Mouse (Mus musculus): ENCODE results near the gene Pogk. TPM values are rescaled to one million over a fixed set of nuclear protein-coding genes. Genes with fewer than 3 reads are reported as not detected.

The Pogk gene
- polyA plus RNA-seq, 1 experiment from 2014 or later: 41.1 TPM

DNA sequence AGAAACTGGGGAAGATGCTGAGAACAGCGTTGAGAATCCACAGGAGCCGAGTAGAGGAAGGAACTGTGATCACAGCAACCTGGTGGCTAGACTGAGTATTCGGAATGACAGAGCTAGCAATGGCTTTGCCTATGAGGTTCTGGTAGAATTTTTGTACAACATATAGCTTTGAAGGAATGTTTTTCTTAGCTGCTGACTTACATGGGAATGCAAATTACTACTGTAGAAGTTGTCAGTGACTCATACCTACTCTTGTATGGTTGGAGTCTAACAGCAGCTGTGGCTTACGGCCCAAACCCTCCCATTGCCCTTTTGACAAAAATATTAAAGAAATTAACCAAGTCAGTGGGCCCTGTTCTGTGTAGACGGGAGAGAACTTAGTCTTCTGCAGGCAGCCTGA, 14.0 kb downstream of the Pogk start:
- 88% methylated on average over 5 of the region's 5 CpGs for WGBS
- Histone ChIP-seq H3K9me3 (no peaks in the 10 kb centered on the region), H3K4me1 (replicated peaks) (no peaks in the 10 kb centered on the region), H3K27me3 (no peaks in the 10 kb centered on the region), H3K36me3 (peaks cover 98% of the 10 kb centered on the region), H3K9ac (replicated peaks) (no peak overlapping the region), H3K4me2 (replicated peaks) (no peak overlapping the region), H3K27ac (no peak overlapping the region), H3K4me3 (replicated peaks) (no peak overlapping the region)
- ATAC-seq: no peak

DNA sequence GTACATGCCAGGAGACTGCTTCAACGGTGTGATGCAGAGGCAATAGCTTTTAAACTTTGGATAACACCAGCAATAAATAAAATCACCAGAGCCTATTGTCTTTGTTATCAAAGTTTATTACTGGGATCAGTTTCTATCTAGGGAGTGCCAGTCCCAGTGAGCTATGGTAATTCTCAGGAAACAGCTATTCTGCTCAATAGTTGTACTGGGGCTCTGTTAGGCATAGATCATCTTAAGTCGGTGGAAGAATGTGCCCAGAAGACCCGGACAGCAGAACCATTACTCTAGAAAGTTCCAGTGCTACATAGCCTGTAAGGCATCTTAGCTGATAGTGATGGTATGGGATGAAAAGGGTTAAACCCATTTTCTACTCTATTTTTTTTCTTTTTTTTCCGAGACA, 14.9 kb downstream of the Pogk start:
- no peak overlapping the region for H3K4me2 ChIP-seq (replicated peaks)
- H3K27ac ChIP-seq: no peak overlapping the region
- peaks cover 98% of the 10 kb centered on the region for H3K36me3 ChIP-seq
- WGBS: 85% methylated on average over 4 of the region's 4 CpGs
- H3K4me1 ChIP-seq (replicated peaks): no peaks in the 10 kb centered on the region
- H3K9ac ChIP-seq (replicated peaks): no peak overlapping the region
- no peaks in the 10 kb centered on the region for H3K27me3 ChIP-seq
- no peak overlapping the region for H3K4me3 ChIP-seq (replicated peaks)
- no peaks in the 10 kb centered on the region for H3K9me3 ChIP-seq
- no peak for ATAC-seq

DNA sequence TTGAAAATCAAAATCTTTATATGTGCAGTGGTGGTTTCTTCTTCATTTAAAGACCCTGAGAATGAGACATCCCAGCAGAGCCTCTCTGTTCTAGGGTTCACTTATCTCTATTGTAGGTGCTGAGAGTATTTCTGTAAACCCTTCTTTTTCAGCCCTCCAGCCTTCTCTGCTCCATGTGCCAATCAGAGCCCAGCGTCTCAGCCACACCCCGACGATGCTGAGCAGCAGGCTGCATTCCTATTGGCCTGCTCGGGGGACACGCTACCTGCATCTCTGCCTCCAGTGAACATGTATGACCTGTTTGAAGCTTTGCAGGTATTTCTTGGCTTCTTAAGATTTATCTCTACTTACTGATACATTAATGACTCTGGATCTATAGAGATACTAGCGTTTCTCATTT, 18.0 kb downstream of the Pogk start:
- Histone ChIP-seq H3K4me3 (replicated peaks) (no peak overlapping the region), H3K4me2 (replicated peaks) (no peak overlapping the region), H3K9ac (replicated peaks) (no peak overlapping the region), H3K4me1 (replicated peaks) (no peaks in the 10 kb centered on the region), H3K36me3 (peaks cover 98% of the 10 kb centered on the region), H3K27me3 (no peaks in the 10 kb centered on the region), H3K9me3 (no peaks in the 10 kb centered on the region), H3K27ac (no peak overlapping the region)
- no peak for ATAC-seq
- 94% methylated on average over 6 of the region's 6 CpGs for WGBS

DNA sequence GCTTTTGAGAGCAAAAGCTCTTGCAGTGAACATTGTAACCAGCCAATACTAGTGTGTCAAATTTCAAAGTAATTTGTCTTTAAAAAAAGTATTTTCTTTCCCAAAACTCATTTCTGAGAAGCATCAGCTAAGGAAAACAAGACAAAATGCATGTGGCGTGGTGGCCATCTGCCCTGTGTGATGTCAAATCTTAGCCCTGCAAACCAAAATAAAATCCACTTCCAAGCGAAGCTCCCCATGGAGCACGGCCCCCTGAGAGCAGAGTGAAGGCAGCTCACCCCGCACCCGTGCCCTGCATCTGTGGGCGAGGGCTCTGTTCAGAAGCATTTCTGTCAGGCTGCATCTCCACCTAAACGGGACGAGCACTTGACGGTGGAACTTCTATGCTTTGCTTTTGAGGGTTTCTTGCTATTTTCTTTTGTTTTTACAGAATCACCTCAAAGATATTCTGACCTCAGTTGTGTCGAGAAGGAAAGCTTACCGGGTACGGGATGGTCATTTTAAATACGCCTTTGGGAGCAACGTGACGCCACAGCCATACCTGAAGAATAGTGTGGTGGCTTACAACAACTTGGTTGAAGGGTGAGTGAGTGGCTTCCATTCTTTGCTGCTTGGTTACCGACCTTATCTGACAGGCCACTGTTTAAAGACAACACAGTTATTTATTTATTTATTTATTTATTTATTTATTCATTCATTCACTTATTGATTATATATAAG, 20.1 kb downstream of the Pogk start:
- WGBS: 95% methylated on average over 16 of the region's 16 CpGs
- H3K9ac ChIP-seq (replicated peaks): no peak overlapping the region
- H3K4me3 ChIP-seq (replicated peaks): no peak overlapping the region
- H3K4me2 ChIP-seq (replicated peaks): no peak overlapping the region
- H3K36me3 ChIP-seq: peaks cover 96% of the 10 kb centered on the region
- H3K4me1 ChIP-seq (replicated peaks): no peaks in the 10 kb centered on the region
- H3K27me3 ChIP-seq: no peaks in the 10 kb centered on the region
- no peak for ATAC-seq
- no peaks in the 10 kb centered on the region for H3K9me3 ChIP-seq
- no peak overlapping the region for H3K27ac ChIP-seq

DNA sequence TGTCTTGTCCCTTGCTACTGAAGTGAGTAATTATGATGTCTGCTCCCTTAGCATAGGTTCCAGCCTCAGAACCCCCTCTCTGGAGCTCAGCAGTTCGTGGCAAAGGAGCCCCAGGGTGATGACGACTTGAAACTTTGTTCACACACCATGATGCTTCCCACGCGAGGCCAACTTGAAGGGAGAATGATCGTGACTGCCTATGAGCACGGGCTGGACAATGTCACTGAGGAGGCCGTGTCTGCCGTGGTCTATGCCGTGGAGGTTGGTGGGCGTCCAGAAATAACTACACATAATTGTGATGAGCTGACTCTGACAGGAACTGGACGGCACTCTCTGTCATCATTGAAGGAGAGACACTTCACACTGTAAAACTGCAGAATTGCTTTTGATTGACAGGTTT, 21.2 kb downstream of the Pogk start:
- ATAC-seq: no peak
- 98% methylated on average over 11 of the region's 11 CpGs for WGBS
- Histone ChIP-seq H3K9ac (replicated peaks) (no peak overlapping the region), H3K4me3 (replicated peaks) (no peak overlapping the region), H3K27me3 (no peaks in the 10 kb centered on the region), H3K27ac (no peak overlapping the region), H3K4me2 (replicated peaks) (no peak overlapping the region), H3K36me3 (peaks cover 96% of the 10 kb centered on the region), H3K4me1 (replicated peaks) (no peaks in the 10 kb centered on the region), H3K9me3 (no peaks in the 10 kb centered on the region)

DNA sequence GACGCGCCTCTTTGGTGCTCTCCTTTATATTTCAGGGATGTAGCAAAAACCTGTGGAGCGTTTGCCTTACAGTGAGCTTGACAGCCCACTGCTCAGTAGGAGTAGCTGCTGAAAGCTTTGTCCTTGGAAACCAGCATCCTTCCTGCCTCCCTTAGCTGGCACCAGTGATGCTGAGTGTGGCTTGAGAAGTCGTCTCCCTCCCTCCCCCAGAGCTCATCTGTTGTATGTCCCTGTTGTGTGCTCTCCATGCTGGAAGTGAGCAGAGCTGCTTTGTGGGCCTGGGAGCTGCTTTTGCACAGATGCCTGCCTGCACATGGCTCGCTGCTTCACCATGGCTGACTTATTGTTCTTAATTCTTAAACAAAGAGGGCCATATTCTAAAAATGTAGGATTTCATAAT, 24.2 kb downstream of the Pogk start:
- ATAC-seq: no peak
- no peak overlapping the region for H3K4me3 ChIP-seq (replicated peaks)
- H3K27me3 ChIP-seq: no peaks in the 10 kb centered on the region
- H3K27ac ChIP-seq: no peak overlapping the region
- no peaks in the 10 kb centered on the region for H3K9me3 ChIP-seq
- no peak overlapping the region for H3K4me2 ChIP-seq (replicated peaks)
- H3K9ac ChIP-seq (replicated peaks): no peak overlapping the region
- 85% methylated on average over 5 of the region's 5 CpGs for WGBS
- peaks cover 81% of the 10 kb centered on the region for H3K36me3 ChIP-seq
- H3K4me1 ChIP-seq (replicated peaks): peaks cover 15% of the 10 kb centered on the region

DNA sequence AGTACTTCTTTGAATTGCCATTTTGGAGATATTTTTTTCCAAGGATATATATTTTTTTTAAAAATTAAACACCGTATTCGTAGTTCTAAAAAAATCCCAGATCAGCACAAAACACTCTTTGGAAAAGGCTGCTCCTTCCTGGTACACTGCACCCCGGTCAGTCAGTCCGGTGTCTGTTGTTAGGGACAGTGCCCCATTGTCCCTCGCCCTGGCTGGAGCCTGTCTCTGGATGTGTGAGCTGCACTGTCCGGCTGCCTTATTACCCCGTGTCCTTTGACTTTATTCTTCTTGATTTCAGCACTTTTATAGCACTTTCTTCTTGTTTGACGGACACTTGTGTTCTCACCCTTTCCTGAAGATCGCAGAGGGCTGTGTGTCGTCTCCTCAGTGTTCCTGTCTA, 25.0 kb downstream of the Pogk start:
- Histone ChIP-seq H3K27me3 (no peaks in the 10 kb centered on the region), H3K36me3 (peaks cover 72% of the 10 kb centered on the region), H3K9me3 (no peaks in the 10 kb centered on the region), H3K4me3 (replicated peaks) (no peak overlapping the region), H3K9ac (replicated peaks) (no peak overlapping the region), H3K27ac (no peak overlapping the region), H3K4me1 (replicated peaks) (peaks cover 20% of the 10 kb centered on the region), H3K4me2 (replicated peaks) (no peak overlapping the region)
- no peak for ATAC-seq
- 96% methylated on average over 10 of the region's 10 CpGs for WGBS

DNA sequence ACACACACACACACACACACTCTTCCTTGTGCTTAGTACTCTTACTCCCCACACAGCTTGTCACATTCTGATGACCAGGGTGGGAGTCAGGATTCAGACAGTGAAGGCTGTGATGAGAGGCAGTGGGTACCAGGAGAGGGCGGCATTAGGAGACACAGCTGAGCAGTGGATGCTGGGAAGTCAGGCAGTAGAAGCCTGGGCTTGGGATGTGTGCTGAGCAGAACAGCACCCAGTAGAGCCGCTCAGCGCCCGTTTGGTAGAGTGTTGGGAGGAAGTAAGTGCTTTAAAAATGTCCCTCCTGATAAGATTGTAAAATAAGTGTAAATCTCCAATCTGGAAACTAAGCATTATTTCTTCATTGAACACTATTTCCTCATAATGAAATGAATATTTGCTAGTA, 27.0 kb downstream of the Pogk start:
- ATAC-seq: no peak
- no peaks in the 10 kb centered on the region for H3K9me3 ChIP-seq
- peaks cover 24% of the 10 kb centered on the region for H3K4me1 ChIP-seq (replicated peaks)
- H3K36me3 ChIP-seq: peaks cover 52% of the 10 kb centered on the region
- H3K27me3 ChIP-seq: no peaks in the 10 kb centered on the region
- no peak overlapping the region for H3K4me3 ChIP-seq (replicated peaks)
- 84% methylated on average over 4 of the region's 4 CpGs for WGBS
- H3K9ac ChIP-seq (replicated peaks): no peak overlapping the region
- H3K4me2 ChIP-seq (replicated peaks): no peak overlapping the region
- no peak overlapping the region for H3K27ac ChIP-seq

DNA sequence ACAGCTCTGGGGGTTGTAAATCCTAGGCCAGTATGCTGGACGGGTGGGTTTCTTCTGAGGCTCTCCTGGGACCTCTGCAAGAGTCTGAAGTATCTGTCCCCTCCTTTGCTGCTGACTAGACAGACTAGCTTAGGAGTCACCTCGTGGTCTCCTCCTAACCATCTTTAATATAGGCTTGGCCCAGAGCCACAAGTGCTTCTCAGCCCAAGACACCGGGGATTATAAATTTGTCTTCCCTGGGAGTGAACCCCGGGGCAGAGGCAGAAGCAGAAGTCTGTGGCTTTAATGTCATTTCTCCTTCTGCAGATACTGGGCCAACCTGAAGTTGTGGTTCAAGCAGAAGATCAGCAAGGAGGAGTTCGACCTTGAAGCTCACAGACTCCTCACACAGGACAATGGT, 27.8 kb downstream of the Pogk start:
- WGBS: 84% methylated on average over 5 of the region's 5 CpGs
- no peak for ATAC-seq

DNA sequence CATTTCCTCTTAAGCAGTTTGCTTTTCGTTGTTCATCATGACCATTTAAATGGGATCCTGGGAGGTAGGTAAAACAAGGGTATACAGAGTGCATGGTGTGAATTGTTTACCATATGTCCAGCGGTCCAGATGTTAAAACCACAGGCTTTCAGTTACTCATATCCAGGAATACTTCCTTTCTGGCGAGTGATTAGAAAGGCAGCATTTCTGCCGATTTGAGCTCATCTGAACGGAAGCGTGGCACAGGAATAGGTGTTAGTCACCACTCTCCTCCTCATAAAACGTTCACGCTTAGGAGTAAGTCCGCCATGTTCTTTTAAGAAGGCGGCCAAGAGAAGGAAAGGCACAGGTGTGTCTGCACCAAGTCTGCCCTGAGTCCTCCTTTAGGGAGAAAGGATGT, 28.3 kb downstream of the Pogk start:
- H3K9me3 ChIP-seq: no peaks in the 10 kb centered on the region
- H3K36me3 ChIP-seq: peaks cover 40% of the 10 kb centered on the region
- no peaks in the 10 kb centered on the region for H3K27me3 ChIP-seq
- no peak overlapping the region for H3K4me3 ChIP-seq (replicated peaks)
- H3K4me2 ChIP-seq (replicated peaks): peak overlapping the region; percentile 59; the same call in 1 of the 2 replicates
- H3K9ac ChIP-seq (replicated peaks): peak overlapping the region; percentile 97; the same call in 1 of the 2 replicates
- 92% methylated on average over 10 of the region's 10 CpGs for whole genome bisulfite sequencing
- no peak overlapping the region for H3K27ac ChIP-seq
- ATAC-seq: no peak
- peaks cover 24% of the 10 kb centered on the region for H3K4me1 ChIP-seq (replicated peaks)

More for the DNA sequence above, 27.8 kb downstream of the Pogk start:
- Histone ChIP-seq H3K4me3 (replicated peaks) (no peak overlapping the region), H3K27ac (no peak overlapping the region), H3K9ac (replicated peaks) (0 out of 2 replicates have a peak overlapping the region, but pooled peaks have one; percentile 26), H3K4me1 (replicated peaks) (peaks cover 24% of the 10 kb centered on the region), H3K4me2 (replicated peaks) (no peak overlapping the region), H3K27me3 (no peaks in the 10 kb centered on the region), H3K9me3 (no peaks in the 10 kb centered on the region), H3K36me3 (peaks cover 44% of the 10 kb centered on the region)

DNA sequence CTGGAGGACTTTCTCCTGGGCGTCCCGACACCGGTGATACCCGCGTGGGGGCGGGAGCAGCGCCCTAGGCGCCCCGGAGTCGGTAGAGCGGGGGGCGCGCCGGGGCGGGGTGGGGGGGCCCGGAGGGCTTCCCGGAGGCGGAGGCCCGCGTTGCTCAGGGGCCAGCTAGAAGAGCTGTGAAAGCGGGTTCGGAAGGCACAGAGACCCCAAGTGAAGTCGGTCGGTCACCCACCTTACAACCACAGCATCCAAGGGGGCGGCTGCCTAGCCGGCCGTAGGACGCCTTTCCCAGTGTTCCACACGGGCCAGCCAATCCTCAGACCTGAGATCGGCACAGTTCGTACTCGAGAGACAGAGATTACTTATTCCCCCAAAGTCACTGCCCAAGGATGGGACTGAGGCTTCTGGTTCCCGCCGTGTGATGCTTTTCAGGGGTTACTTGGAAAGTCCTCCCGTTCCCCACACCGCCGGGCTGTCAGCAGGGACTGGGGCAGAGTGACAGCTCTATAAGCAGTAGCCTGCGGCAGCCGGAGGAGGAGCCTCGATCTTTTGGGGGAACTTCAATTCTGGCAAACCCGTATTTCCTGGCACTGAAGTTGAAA, 29.9 kb downstream of the Pogk start:
- peak overlapping the region; percentile 92 for H3K4me3 ChIP-seq (replicated peaks)
- no peaks in the 10 kb centered on the region for H3K27me3 ChIP-seq
- WGBS: under 1% methylated on average over 37 of the region's 41 CpGs
- peak overlapping the region; percentile 97 for H3K9ac ChIP-seq (replicated peaks)
- H3K27ac ChIP-seq: peak overlapping the region; percentile 89
- H3K9me3 ChIP-seq: no peaks in the 10 kb centered on the region
- peaks cover 25% of the 10 kb centered on the region for H3K36me3 ChIP-seq
- H3K4me2 ChIP-seq (replicated peaks): peak overlapping the region; percentile 59
- peaks cover 24% of the 10 kb centered on the region for H3K4me1 ChIP-seq (replicated peaks)
- ATAC-seq: peak; percentile 70

DNA sequence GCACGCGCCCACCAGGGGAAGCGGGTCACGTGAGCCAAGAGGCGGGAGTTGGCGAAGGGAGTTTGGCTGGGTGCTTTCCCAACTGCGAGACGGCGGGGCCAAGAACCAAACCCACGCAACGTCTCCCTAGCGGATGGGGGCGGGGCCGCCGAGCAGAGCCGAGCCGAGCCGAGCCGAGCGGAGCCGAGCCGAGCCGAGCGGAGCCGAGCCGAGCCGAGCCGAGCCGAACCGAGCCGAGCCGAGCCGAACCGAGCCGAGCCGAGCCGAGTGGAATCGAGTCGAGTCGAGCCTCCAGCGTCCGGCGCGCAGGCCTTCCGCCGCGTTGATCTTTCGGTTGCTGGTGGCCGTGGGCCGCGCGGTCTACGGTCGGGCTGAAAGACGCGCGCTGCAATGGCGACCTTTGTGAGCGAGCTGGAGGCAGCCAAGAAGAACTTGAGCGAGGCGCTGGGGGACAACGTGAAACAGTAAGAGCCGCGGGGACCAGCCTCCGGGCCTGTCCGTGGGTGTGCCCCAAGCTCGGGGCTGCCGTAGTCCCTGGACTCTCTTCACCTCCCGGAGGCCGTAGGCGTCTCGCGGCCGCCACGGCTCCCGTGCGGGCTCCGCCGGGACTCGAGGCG, 30.5 kb downstream of the Pogk start, which contains the start of gene Tada1:
TSS of gene Tada1 (plus strand) at position 85 of the 617 bp plus-strand sequence.
- Histone ChIP-seq H3K9me3 (no peaks in the 10 kb centered on the region), H3K9ac (replicated peaks) (peak within 1 kb of the TSS; percentile 97), H3K4me1 (replicated peaks) (peaks cover 24% of the 10 kb centered on the region), H3K36me3 (peaks cover 20% of the 10 kb centered on the region), H3K27ac (peak within 1 kb of the TSS; percentile 89), H3K4me2 (replicated peaks) (peak within 1 kb of the TSS; percentile 59), H3K27me3 (no peaks in the 10 kb centered on the region), H3K4me3 (replicated peaks) (peak within 1 kb of the TSS; percentile 92)
- under 1% methylated on average over 79 of the region's 81 CpGs for WGBS
- peak; percentile 96 for ATAC-seq

Measured in midbrain, embryonic 13.5 days (tissue).